Comparison of ENCODE assay signal across 16 mouse cellular contexts in the genomic region with DNA sequence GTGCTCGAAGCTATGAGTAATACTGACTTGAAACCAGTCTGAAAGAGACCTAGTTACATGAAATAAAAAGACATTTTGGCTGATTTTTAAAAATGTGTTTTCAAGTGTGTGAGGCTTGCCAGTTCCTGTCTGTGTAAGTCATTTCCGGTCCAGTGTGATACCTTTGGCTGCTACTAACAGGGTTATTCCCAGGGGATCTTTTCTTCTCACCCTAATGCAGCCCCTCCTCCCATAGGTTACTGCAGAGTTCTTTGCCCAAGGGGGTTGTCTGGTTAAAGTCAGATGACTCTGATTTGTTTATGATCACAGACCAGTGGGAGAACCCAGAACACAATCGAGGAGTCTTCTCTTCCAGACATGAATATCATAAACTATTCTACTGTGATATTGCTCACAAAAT.
DNase-seq lines count a peak whose midpoint lies in the region; ATAC-seq and TF ChIP-seq lines count a peak whose summit lies in the region.
"Had no signal": no experiment of that assay in that cellular context is flagged by ENCODE, and none has a peak within 500 bp of the region (broad histone marks: within the 10 kb centered on the region; RNA-seq: fewer than 3 reads in every experiment).

No protein-coding gene starts in this region.

- no peak for TF ChIP-seq CTCF in embryonic fibroblast, embryonic 13.5 days (IDR thresholded peaks at IDR 0.05; ENCODE audit: borderline replicate concordance, insufficient read depth, low read length)

- no peak overlapping the region for H3K4me2 ChIP-seq in lung, embryonic 15.5 days
- no peak overlapping the region for H3K4me2 ChIP-seq in stomach, embryonic 15.5 days
- H3K4me2 ChIP-seq: liver, embryonic 12.5 days; neural tube, embryonic 13.5 days had no signal

- H3K27me3 ChIP-seq in lung, embryonic 15.5 days = no peaks in the 10 kb centered on the region
- no peaks in the 10 kb centered on the region for H3K27me3 ChIP-seq in stomach, embryonic 15.5 days (replicated peaks)
- H3K27me3 ChIP-seq: liver, embryonic 12.5 days; neural tube, embryonic 13.5 days had no signal

- H3K36me3 ChIP-seq in lung, embryonic 15.5 days = peaks cover 18% of the 10 kb centered on the region
- no peaks in the 10 kb centered on the region for H3K36me3 ChIP-seq in stomach, embryonic 15.5 days
- H3K36me3 ChIP-seq: liver, embryonic 12.5 days had no signal

- peak overlapping the region; percentile 84 for H3K27ac ChIP-seq in lung, embryonic 15.5 days
- peak overlapping the region; percentile 100 for H3K27ac ChIP-seq in embryonic fibroblast, embryonic 13.5 days (ENCODE audit: insufficient read depth, low read length)
- peak overlapping the region; percentile 68 for H3K27ac ChIP-seq in stomach, embryonic 15.5 days
- H3K27ac ChIP-seq: forebrain, embryonic 10.5 days; liver, embryonic 12.5 days; neural tube, embryonic 13.5 days had no signal

- no peak overlapping the region for H3K9ac ChIP-seq in lung, embryonic 15.5 days
- H3K9ac ChIP-seq in stomach, embryonic 15.5 days = no peak overlapping the region
- H3K9ac ChIP-seq: liver, embryonic 12.5 days; neural tube, embryonic 13.5 days had no signal

- TF ChIP-seq POLR2A in embryonic fibroblast, embryonic 13.5 days (IDR thresholded peaks at IDR 0.05; ENCODE audit: low read depth, low read length) = no peak

- H3K9me3 ChIP-seq in lung, embryonic 15.5 days = no peaks in the 10 kb centered on the region
- no peaks in the 10 kb centered on the region for H3K9me3 ChIP-seq in stomach, embryonic 15.5 days
- H3K9me3 ChIP-seq: forebrain, embryonic 10.5 days; liver, embryonic 12.5 days; neural tube, embryonic 13.5 days had no signal

- intact Hi-C loops in heart, postnatal 25 days (cut with DNase I) = no loop called here

- WGBS in lung, embryonic 15.5 days = 27% methylated on average over 3 of the region's 3 CpGs
- 34% methylated on average over 3 of the region's 3 CpGs for WGBS in stomach, embryonic 15.5 days

- DNase-seq in heart, adult 9 months (ENCODE audit: low spot score in 2 of 2) = peak; percentile 23 to 28
- DNase-seq in heart, postnatal 25 days (ENCODE audit: low spot score) = no peak
- DNase-seq in lung, postnatal 14 days = no peak
- no peak for DNase-seq in adrenal gland, postnatal 10 days
- DNase-seq in thymus, postnatal 36 days = no peak
- DNase-seq: cerebellum, adult 2 months; kidney, postnatal 14 days; spleen, adult 18-20 months; thymus, adult 18-20 months had no signal

- no peak overlapping the region for H3K4me3 ChIP-seq in lung, embryonic 15.5 days
- H3K4me3 ChIP-seq in embryonic fibroblast, embryonic 13.5 days (ENCODE audit: insufficient read depth, low read length) = no peak overlapping the region
- H3K4me3 ChIP-seq in stomach, embryonic 15.5 days (replicated peaks) = no peak overlapping the region
- H3K4me3 ChIP-seq: forebrain, embryonic 10.5 days; liver, embryonic 12.5 days; neural tube, embryonic 13.5 days had no signal

- peak; percentile 43; the same call in 1 of the 2 replicates for ATAC-seq in lung, embryonic 15.5 days (ENCODE audit: borderline replicate concordance, extremely low read depth, low FRiP score, low TSS enrichment)
- ATAC-seq in stomach, embryonic 15.5 days (ENCODE audit: insufficient read depth, low FRiP score, low read depth) = no peak
- ATAC-seq: liver, embryonic 12.5 days; midbrain, embryonic 16.5 days had no signal

- peaks cover 21% of the 10 kb centered on the region for H3K4me1 ChIP-seq in lung, embryonic 15.5 days
- H3K4me1 ChIP-seq in embryonic fibroblast, embryonic 13.5 days (ENCODE audit: control insufficient read depth, insufficient read depth, low read length) = peaks cover 11% of the 10 kb centered on the region
- peaks cover 4% of the 10 kb centered on the region; the same call in 1 of the 2 replicates for H3K4me1 ChIP-seq in stomach, embryonic 15.5 days
- H3K4me1 ChIP-seq: liver, embryonic 12.5 days; neural tube, embryonic 13.5 days had no signal

Comparison
In these comparisons a context has a peak if more than half of its experiments do, and no peak if none do; other contexts are left out.
1. DNase-seq: peak in heart, adult 9 months (2 of 2); none in heart, postnatal 25 days (single experiment), lung, postnatal 14 days (single experiment), adrenal gland, postnatal 10 days (single experiment) and thymus, postnatal 36 days (0 of 2).
2. Peak in every context shown above with its lines, with median percentiles within 50 percentile points of each other: H3K27ac ChIP-seq.